Mouse (Mus musculus): ENCODE results near the gene Gfm1. TPM values are rescaled to one million over a fixed set of nuclear protein-coding genes. Genes with fewer than 3 reads are reported as not detected.
A peak's percentile ranks its signal among the peaks of the same experiment; 100 is the strongest.

The Gfm1 gene
- total and polyA plus RNA-seq, 3 experiments = 47.0 to 98.9 (median 74.9) TPM

- Histone ChIP-seq H3K36me3 (replicated peaks in 1 of 2; ENCODE audit: control insufficient read depth in 1 of 2, insufficient read depth in 1 of 2, low read length in 1 of 2) (no peaks in the 10 kb centered on the region), H3K9me3 (replicated peaks; ENCODE audit: low read length) (no peaks in the 10 kb centered on the region), H3K4me3 (replicated peaks in 1 of 3; ENCODE audit: low read depth in 2 of 3, low read length in 2 of 3, poor library complexity in 1 of 3) (peak overlapping the region in 1 of 3 experiments; percentile 19), H3K9ac (ENCODE audit: insufficient read depth, low read depth) (no peak overlapping the region), H3K27me3 (replicated peaks) (no peaks in the 10 kb centered on the region), H3K27ac (ENCODE audit: insufficient read depth, low read depth) (no peak overlapping the region), H3K4me2 (ENCODE audit: insufficient read depth, low read depth, poor library complexity, severe bottlenecking) (peak overlapping the region; percentile 71; the same call in 1 of the 2 replicates), H3K4me1 (ENCODE audit: control insufficient read depth in 1 of 2, insufficient read depth in 2 of 2) (peaks cover 0 to 10% of the 10 kb centered on the region in 2 experiments; a peak in 2 of 4 replicates), H3K79me2 (replicated peaks; ENCODE audit: control insufficient read depth, extremely low read depth, insufficient read depth, poor library complexity, severe bottlenecking) (no peaks in the 10 kb centered on the region)
- no peak for TF ChIP-seq RCOR1 (conservative IDR thresholded peaks at IDR 0.05; ENCODE audit: low read depth, low read length)
- TF ChIP-seq IRF4 (IDR thresholded peaks at IDR 0.05; ENCODE audit: low read depth, low read length) = no peak
- no peak for TF ChIP-seq JUN (IDR thresholded peaks at IDR 0.05; ENCODE audit: insufficient read depth, low read depth, low read length)
- no peak for TF ChIP-seq PAX5 (IDR thresholded peaks at IDR 0.05; ENCODE audit: low read length)
- TF ChIP-seq MAZ (IDR thresholded peaks at IDR 0.05; ENCODE audit: low read depth, low read length) = no peak
- no peak for TF ChIP-seq KAT2A (IDR thresholded peaks at IDR 0.05; ENCODE audit: insufficient replicate concordance, low read length)
- TF ChIP-seq ZMIZ1 (IDR thresholded peaks at IDR 0.05; ENCODE audit: low read depth, low read length) = no peak
- no peak for TF ChIP-seq MEF2A (IDR thresholded peaks at IDR 0.05; ENCODE audit: borderline replicate concordance, low read depth, low read length)
- TF ChIP-seq HCFC1 (IDR thresholded peaks at IDR 0.05; ENCODE audit: low read depth, low read length) = no peak
- no peak for TF ChIP-seq CTCF (conservative IDR thresholded peaks at IDR 0.05 in 1 of 2, IDR thresholded peaks at IDR 0.05 in 1 of 2; ENCODE audit: low read depth in 2 of 2, low read length in 2 of 2)
- TF ChIP-seq MAFK (IDR thresholded peaks at IDR 0.05; ENCODE audit: insufficient replicate concordance, low read length) = no peak
- TF ChIP-seq CHD1 (IDR thresholded peaks at IDR 0.05; ENCODE audit: low read depth, low read length) = no peak
- TF ChIP-seq ZC3H11A (IDR thresholded peaks at IDR 0.05; ENCODE audit: low read depth, low read length) = no peak
- TF ChIP-seq ZKSCAN1 (IDR thresholded peaks at IDR 0.05; ENCODE audit: borderline replicate concordance, low read depth, low read length) = no peak
- no peak for DNase-seq (ENCODE audit: extremely low read depth)
- in situ Hi-C loops (cut with MboI; ENCODE audit: low pct_ligation_motif_present, low pct_unique_long_range_greater_than_20kb, low sequenced_read_pairs) = loop anchor here (5.0 kb wide), 1 partner anchor 47 kb away; no protein-coding TSS in a partner anchor
- dilution Hi-C loops (cut with MboI; ENCODE audit: extremely low pct_ligation_motif_present, extremely low pct_unique_long_range_greater_than_20kb, low sequenced_read_pairs) = no loop called here
Observed at GRCm38 (mm10) chr3:67514801-67515273, 84.9 kb downstream of the Gfm1 start.

GRCm38 (mm10) chr3:67515274-67515801 lies 85.4 kb downstream of the Gfm1 start, which contains the start of gene Rarres1:
TSS of gene Rarres1 (minus strand) at chr3:67515523.
- H3K36me3 ChIP-seq (replicated peaks in 1 of 2; ENCODE audit: control insufficient read depth in 1 of 2, insufficient read depth in 1 of 2, low read length in 1 of 2) = no peaks in the 10 kb centered on the region
- H3K27me3 ChIP-seq (replicated peaks) = no peaks in the 10 kb centered on the region
- H3K4me2 ChIP-seq (ENCODE audit: insufficient read depth, low read depth, poor library complexity, severe bottlenecking) = peak within 1 kb of the TSS; percentile 71; the same call in 1 of the 2 replicates
- dilution Hi-C loops (cut with MboI; ENCODE audit: extremely low pct_ligation_motif_present, extremely low pct_unique_long_range_greater_than_20kb, low sequenced_read_pairs) = no loop called here
- H3K79me2 ChIP-seq (replicated peaks; ENCODE audit: control insufficient read depth, extremely low read depth, insufficient read depth, poor library complexity, severe bottlenecking) = no peaks in the 10 kb centered on the region
- H3K27ac ChIP-seq (ENCODE audit: insufficient read depth, low read depth) = no peak within 1 kb of the TSS
- no peaks in the 10 kb centered on the region for H3K9me3 ChIP-seq (replicated peaks; ENCODE audit: low read length)
- peak within 1 kb of the TSS in 1 of 3 experiments; percentile 19 for H3K4me3 ChIP-seq (replicated peaks in 1 of 3; ENCODE audit: low read depth in 2 of 3, low read length in 2 of 3, poor library complexity in 1 of 3)
- TF ChIP-seq CTCF (conservative IDR thresholded peaks at IDR 0.05 in 1 of 2, IDR thresholded peaks at IDR 0.05 in 1 of 2; ENCODE audit: low read depth in 2 of 2, low read length in 2 of 2) (peak in 1 of 2 experiments; percentile 15; a peak in 1 of 4 replicates), POLR2AphosphoS2 (IDR thresholded peaks at IDR 0.05; ENCODE audit: low read depth, low read length) (no peak)
- H3K4me1 ChIP-seq (ENCODE audit: control insufficient read depth in 1 of 2, insufficient read depth in 2 of 2) = peaks cover 0 to 10% of the 10 kb centered on the region in 2 experiments; a peak in 2 of 4 replicates
- no peak for DNase-seq (ENCODE audit: extremely low read depth)
- no peak within 1 kb of the TSS for H3K9ac ChIP-seq (ENCODE audit: insufficient read depth, low read depth)
- in situ Hi-C loops (cut with MboI; ENCODE audit: low pct_ligation_motif_present, low pct_unique_long_range_greater_than_20kb, low sequenced_read_pairs) = no loop called here

All from CH12.LX (cell line).